Mouse (Mus musculus) cerebellum, adult 2 months (tissue): ENCODE data around the gene Ms4a4d. TPM values are rescaled to one million over a fixed set of nuclear protein-coding genes. Genes with fewer than 3 reads are reported as not detected.
"Not testable (repeated sequence)": the region's sequence is repeated elsewhere in the genome, so short reads cannot be mapped to it uniquely, and the experiment has no call there.

Experiments
- DNase-seq, 2 experiments: peaks; one replicate each; pipeline ENCODE4 v3.0.0; 2021
- H3K27ac ChIP-seq: fragments of 200-500 bp; 2 replicates; pipeline ENCODE4 v1.5.1; 2012; ENCODE audit warnings: low read length, control low read depth, inconsistent platforms; ENCODE audit not compliant: insufficient read depth
- H3K27me3 ChIP-seq: fragments of 200-500 bp; 2 replicates; pipeline ENCODE4 v1.6.1; 2012; ENCODE audit warnings: inconsistent platforms, mild to moderate bottlenecking, low read length, moderate library complexity; ENCODE audit not compliant: control insufficient read depth, insufficient read depth
- H3K4me1 ChIP-seq: fragments of 200-500 bp; 2 replicates; pipeline ENCODE4 v1.6.1; 2011; ENCODE audit warnings: low read length; ENCODE audit not compliant: control insufficient read depth, insufficient read depth
- H3K4me3 ChIP-seq: fragments of 200-500 bp; replicated peaks from 2 replicates; pipeline ENCODE3; 2011; ENCODE audit warnings: mild to moderate bottlenecking, low read depth, low read length, control low read depth; ENCODE audit not compliant: insufficient read depth
- CTCF ChIP-seq: fragments of 200-500 bp; IDR thresholded peaks from 2 replicates; pipeline ENCODE4 v1.5.1; 2011; ENCODE audit warnings: low read depth, mild to moderate bottlenecking, control low read depth, low read length, moderate library complexity, borderline replicate concordance; ENCODE audit not compliant: insufficient read depth
- POLR2A ChIP-seq: fragments of 200-500 bp; IDR thresholded peaks from 2 replicates; pipeline ENCODE4 v1.6.1; 2011; ENCODE audit warnings: low read length, control low read depth, borderline replicate concordance; ENCODE audit not compliant: insufficient read depth
- WGBS: fragments of 180-500 bp; shearing (Covaris S2); methylation state at CpG from one replicate; pipeline ENCODE4 v1.1.7; 2018; 5-methylcytosine and 5-hydroxymethylcytosine counted together
- polyA plus RNA-seq: library from polyadenylated mRNA; depleted of rRNA; stranded (reverse); fragments of >200 nt; gene quantifications from 2 replicates; pipeline ENCODE4 v1.2.3, GENCODE M21; 2012; rRNA removed

Ms4a4d gene
- 0.10 and 0.28 TPM in 2 replicates for polyA plus RNA-seq

- no peak within 1 kb of the TSS for H3K27ac ChIP-seq
- no peak for DNase-seq
- no peaks in the 10 kb centered on the region for H3K4me1 ChIP-seq
- no peaks in the 10 kb centered on the region for H3K27me3 ChIP-seq
- no peak for TF ChIP-seq POLR2A
- no peak for TF ChIP-seq CTCF
- no peak within 1 kb of the TSS for H3K4me3 ChIP-seq
- 14% methylated on average over 7 of the region's 7 CpGs for WGBS
These were observed at the start of gene Ms4a4d for GRCm38 (mm10) chr19:11536593-11536992. Gene Ms4a4d (plus strand): TSS chr19:11536801.

- no peaks in the 10 kb centered on the region for H3K4me1 ChIP-seq
- no peak for DNase-seq
- no peak overlapping the region for H3K27ac ChIP-seq
- H3K4me3 ChIP-seq, result no peak overlapping the region
- H3K27me3 ChIP-seq, result no peaks in the 10 kb centered on the region
- no peak for TF ChIP-seq POLR2A
- TF ChIP-seq CTCF, result no peak
- 65% methylated on average over 4 of the region's 4 CpGs for WGBS
These were observed 45.0 kb upstream of the Ms4a4d start for GRCm38 (mm10) chr19:11491406-11492189.

- H3K4me1 ChIP-seq, result no peaks in the 10 kb centered on the region
- TF ChIP-seq CTCF (no peak), POLR2A (no peak)
- H3K27ac ChIP-seq, result no peak overlapping the region
- DNase-seq, result no peak
- no peak overlapping the region for H3K4me3 ChIP-seq
- WGBS, result 62% methylated on average over 1 of the region's 1 CpGs
- H3K27me3 ChIP-seq, result no peaks in the 10 kb centered on the region
These were observed 43.9 kb upstream of the Ms4a4d start for GRCm38 (mm10) chr19:11492671-11493070.

GRCm38 (mm10) chr19:11494519-11494918 lies 42.1 kb upstream of the Ms4a4d start:
- Histone ChIP-seq H3K27ac (no peak overlapping the region), H3K4me3 (no peak overlapping the region)
- 83% methylated on average over 3 of the region's 3 CpGs for WGBS

DNA sequence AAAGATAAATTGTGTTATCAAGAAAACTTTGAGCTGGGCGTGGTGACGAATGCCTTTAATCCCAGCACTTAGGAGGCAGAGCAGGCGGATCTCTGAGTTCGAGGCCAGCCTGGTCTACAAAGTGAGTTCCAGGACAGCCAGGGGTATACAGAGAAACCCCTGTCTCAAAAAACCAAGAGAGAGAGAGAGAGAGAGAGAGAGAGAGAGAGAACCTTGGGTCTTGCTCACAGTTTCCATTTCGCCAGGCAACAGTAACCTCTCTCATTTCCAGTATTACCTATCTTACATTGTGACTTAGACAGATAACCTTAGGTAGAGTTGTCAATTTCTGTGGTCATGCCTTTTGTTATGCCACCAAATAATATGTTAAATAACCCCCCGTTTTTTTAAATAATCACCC lies 40.2 kb upstream of the Ms4a4d start:
- Histone ChIP-seq H3K27me3 (no peaks in the 10 kb centered on the region), H3K27ac (no peak overlapping the region), H3K4me1 (no peaks in the 10 kb centered on the region), H3K4me3 (no peak overlapping the region)
- WGBS, result 85% methylated on average over 6 of the region's 6 CpGs
- no peak for TF ChIP-seq POLR2A
- no peak for TF ChIP-seq CTCF
- no peak for DNase-seq

More at GRCm38 (mm10) chr19:11494519-11494918, 42.1 kb upstream of the Ms4a4d start:
- no peaks in the 10 kb centered on the region for H3K27me3 ChIP-seq
- DNase-seq, result no peak
- H3K4me1 ChIP-seq, result no peaks in the 10 kb centered on the region
- TF ChIP-seq POLR2A, result no peak
- no peak for TF ChIP-seq CTCF

GRCm38 (mm10) chr19:11497300-11497699 lies 39.3 kb upstream of the Ms4a4d start:
- not testable (repeated sequence) for H3K4me3 ChIP-seq, DNase-seq, H3K4me1 ChIP-seq, H3K27me3 ChIP-seq, H3K27ac ChIP-seq
- WGBS, result 80% methylated on average over 1 of the region's 1 CpGs

DNA sequence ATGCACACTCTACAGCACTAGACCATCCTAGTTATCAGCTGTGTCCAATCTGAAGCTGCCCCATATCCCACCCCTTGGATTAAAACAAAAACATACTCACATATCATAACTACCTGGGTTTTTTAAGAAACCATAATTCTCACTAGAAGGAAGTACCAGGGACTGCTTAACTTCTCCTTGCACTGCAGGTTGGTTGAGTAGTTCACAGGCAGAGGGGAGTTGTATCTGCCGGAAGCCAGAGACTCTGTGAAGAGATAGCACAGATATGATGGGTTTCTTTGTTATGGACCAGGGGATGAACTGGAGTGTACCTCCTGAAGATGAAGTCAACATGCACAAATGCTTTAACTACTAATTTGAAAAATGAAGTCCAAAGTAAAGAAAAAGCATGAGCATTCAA lies 35.8 kb upstream of the Ms4a4d start:
- WGBS, result 95% methylated on average over 1 of the region's 1 CpGs
- TF ChIP-seq CTCF (no peak), POLR2A (no peak)
- H3K27me3 ChIP-seq, result no peaks in the 10 kb centered on the region
- H3K27ac ChIP-seq, result no peak overlapping the region
- no peak overlapping the region for H3K4me3 ChIP-seq
- DNase-seq, result no peak
- no peaks in the 10 kb centered on the region for H3K4me1 ChIP-seq

GRCm38 (mm10) chr19:11501326-11501725 lies 35.3 kb upstream of the Ms4a4d start:
- Histone ChIP-seq H3K27ac (no peak overlapping the region), H3K27me3 (no peaks in the 10 kb centered on the region), H3K4me3 (no peak overlapping the region), H3K4me1 (no peaks in the 10 kb centered on the region)
- WGBS, result 91% methylated on average over 4 of the region's 4 CpGs
- no peak for DNase-seq
- TF ChIP-seq POLR2A, result no peak
- TF ChIP-seq CTCF, result no peak
